Mouse (Mus musculus): ENCODE data around the gene A230072I06Rik. TPM values are rescaled to one million over a fixed set of nuclear protein-coding genes. Genes with fewer than 3 reads are reported as not detected.

Gene A230072I06Rik
- polyA plus RNA-seq (2014; fragmentation: Illumina TruSeq; extraction: RNeasy Lipid Tissue Mini Kit (QIAGEN cat#74804); ENCODE audit: low read depth, low replicate concordance) = not detected

DNA sequence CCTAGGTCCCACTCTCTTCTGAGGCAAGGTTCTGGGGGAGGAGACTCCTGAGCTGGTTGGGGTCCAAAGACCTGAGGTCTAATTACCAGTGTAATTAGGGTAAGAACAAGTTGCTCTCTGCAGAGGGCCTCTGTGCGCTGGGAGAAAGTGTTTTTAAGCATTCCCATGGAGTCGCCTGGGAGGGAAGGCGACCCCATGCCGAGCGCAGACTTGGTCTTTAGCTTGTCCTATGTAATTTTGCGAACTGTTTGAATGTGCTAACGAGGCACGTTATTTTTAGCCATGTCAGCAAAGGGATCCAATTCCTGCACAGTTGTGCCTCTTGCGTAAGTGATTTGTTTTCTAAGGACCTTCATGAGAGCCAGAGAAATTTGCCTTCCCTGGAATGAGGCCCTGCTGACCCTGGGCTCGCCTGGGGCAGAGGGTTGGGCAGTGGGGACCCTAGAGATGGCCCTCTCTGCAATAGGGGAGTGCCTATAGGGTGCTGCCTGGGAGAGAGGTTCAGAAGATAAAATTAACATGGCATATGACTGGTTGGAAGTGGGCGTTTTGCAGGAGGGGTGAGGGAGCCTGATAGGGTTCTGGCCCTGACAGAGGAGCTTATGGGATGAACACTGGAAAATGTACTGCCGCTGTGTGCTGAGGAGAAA, at the start of gene A230072I06Rik:
A230072I06Rik (plus strand) TSS at position 157 of the 650 bp plus-strand sequence.

Other genes starting within 250 kb of the A230072I06Rik start
- not detected for gene Sox1, start 116.5 kb downstream of the A230072I06Rik start, polyA plus RNA-seq (2014; fragmentation: Illumina TruSeq; extraction: RNeasy Lipid Tissue Mini Kit (QIAGEN cat#74804); ENCODE audit: low read depth, low replicate concordance)

All from liver, adult 10 weeks (tissue).